Mouse (Mus musculus) MEL (cell line): ENCODE results near the gene Cyp2r1.

ENCODE experiments used
- CHD1 ChIP-seq: IDR thresholded peaks from 2 replicates; pipeline ENCODE4 v1.6.1; 2012; ENCODE audit warnings: low read depth, mild to moderate bottlenecking, inconsistent platforms, low read length, improper control_type of control experiment
- KAT2A ChIP-seq: conservative IDR thresholded peaks from 2 replicates; pipeline ENCODE4 v1.6.1; 2012; ENCODE audit warnings: low read depth, low read length, improper control_type of control experiment, inconsistent platforms
- NELFE ChIP-seq: IDR thresholded peaks from 2 replicates; pipeline ENCODE4 v1.6.1; 2011; ENCODE audit warnings: low read depth, low read length, improper control_type of control experiment
- TBP ChIP-seq: IDR thresholded peaks from 2 replicates; pipeline ENCODE4 v1.8.0; 2011; ENCODE audit warnings: low read depth, low read length, improper control_type of control experiment
- UBTF ChIP-seq: IDR thresholded peaks from 2 replicates; pipeline ENCODE4 v1.6.1; 2012; ENCODE audit warnings: low read depth, mild to moderate bottlenecking, inconsistent platforms, low read length, improper control_type of control experiment, moderate library complexity, borderline replicate concordance; ENCODE audit not compliant: insufficient read depth
- ZNF384 ChIP-seq: IDR thresholded peaks from 2 replicates; pipeline ENCODE4 v1.6.1; 2012; ENCODE audit warnings: low read depth, mild to moderate bottlenecking, inconsistent platforms, low read length, improper control_type of control experiment

DNA sequence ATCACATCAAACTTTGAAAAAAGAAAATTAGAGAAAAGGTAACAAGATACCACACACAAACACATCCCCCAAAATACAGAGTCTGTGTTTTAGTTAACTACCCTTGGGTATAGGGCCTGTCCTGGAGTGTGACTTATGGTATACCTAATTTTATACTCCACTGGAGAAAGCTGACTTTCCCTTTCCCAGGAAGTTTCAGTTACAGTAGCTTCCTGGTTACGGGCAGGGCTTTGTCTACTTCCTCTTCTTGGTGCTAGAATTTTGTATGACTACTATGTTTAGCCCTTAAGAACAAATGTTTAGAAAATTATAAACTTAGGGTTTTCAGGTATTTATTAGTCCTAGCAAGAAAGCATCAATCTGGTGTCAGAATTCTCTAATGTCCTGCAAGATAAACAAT, 36.5 kb downstream of the Cyp2r1 start:
- no peak for TF ChIP-seq KAT2A
- no peak for TF ChIP-seq NELFE
- TF ChIP-seq CHD1, result no peak
- no peak for TF ChIP-seq UBTF
- TF ChIP-seq TBP, result no peak
- no peak for TF ChIP-seq ZNF384
